9 mouse cellular contexts compared by ENCODE assay signal in the genomic region with DNA sequence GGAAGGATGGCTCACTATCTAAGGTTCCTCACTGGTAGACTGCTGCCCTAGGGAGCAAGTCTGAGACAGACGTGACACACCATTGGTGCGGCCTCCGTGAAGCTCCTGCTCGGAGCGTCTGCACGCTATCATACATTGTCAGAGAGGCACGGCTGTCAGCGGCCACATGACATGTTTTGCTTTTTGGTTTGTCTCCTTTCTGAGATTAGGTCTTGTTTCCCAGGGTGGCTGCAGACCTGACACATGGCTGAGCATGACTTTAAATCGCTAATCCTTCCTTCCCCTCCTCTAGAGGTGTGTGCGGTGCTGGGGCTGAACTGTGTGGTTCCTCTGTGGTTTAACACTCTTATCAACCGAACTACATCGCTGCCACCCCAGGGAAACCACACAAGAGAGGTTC. TPM values are rescaled to one million over a fixed set of nuclear protein-coding genes. Genes with fewer than 3 reads are reported as not detected.
DNase-seq lines count a peak whose midpoint lies in the region; ATAC-seq and TF ChIP-seq lines count a peak whose summit lies in the region.
"Had no signal": no experiment of that assay in that cellular context is flagged by ENCODE, and none has a peak within 500 bp of the region (broad histone marks: within the 10 kb centered on the region; RNA-seq: fewer than 3 reads in every experiment).

No protein-coding gene starts in this region.

- peaks cover 29% of the 10 kb centered on the region for H3K4me1 ChIP-seq in embryonic facial prominence, embryonic 15.5 days
- peaks cover 14 to 25% of the 10 kb centered on the region in 2 experiments for H3K4me1 ChIP-seq in liver, embryonic 14.5 days (replicated peaks; ENCODE audit: control insufficient read depth in 2 of 2, insufficient read depth in 2 of 2, low read length in 1 of 2)

- peak overlapping the region; percentile 89 for H3K4me3 ChIP-seq in gastrocnemius, adult 2 months
- H3K4me3 ChIP-seq in embryonic facial prominence, embryonic 15.5 days (replicated peaks): peak overlapping the region; percentile 89; the same call in 1 of the 2 replicates
- H3K4me3 ChIP-seq in liver, embryonic 14.5 days (ENCODE audit: insufficient read depth in 1 of 2, low read depth in 2 of 2, low read length in 2 of 2): peak overlapping the region; percentile 81 to 89

- 75% methylated on average over 12 of the region's 12 CpGs for WGBS in embryonic facial prominence, embryonic 15.5 days
- WGBS in liver, embryonic 14.5 days (ENCODE audit: insufficient replicate concordance): 5% methylated on average over 12 of the region's 12 CpGs

- peak overlapping the region; percentile 97; the same call in 1 of the 2 replicates for H3K27ac ChIP-seq in gastrocnemius, adult 2 months
- no peak overlapping the region for H3K27ac ChIP-seq in embryonic facial prominence, embryonic 15.5 days (replicated peaks)
- peak overlapping the region; percentile 3 for H3K27ac ChIP-seq in liver, embryonic 14.5 days

- intact Hi-C loops in gastrocnemius, adult 2 months (cut with DNase I): loop anchor here (5.0 kb wide), 1 partner anchor 141 kb away; no protein-coding TSS in a partner anchor
- intact Hi-C loops in left cerebral cortex, postnatal 4 days (cut with DNase I): no loop called here

- no peak for TF ChIP-seq CTCF in gastrocnemius, adult 2 months (IDR thresholded peaks at IDR 0.05)
- TF ChIP-seq CTCF in liver, embryonic 14.5 days (IDR thresholded peaks at IDR 0.05; ENCODE audit: low read depth): no peak

- no peak for TF ChIP-seq EP300 in liver, embryonic 14.5 days (IDR thresholded peaks at IDR 0.05; ENCODE audit: low read depth)

- H3K9me3 ChIP-seq in embryonic facial prominence, embryonic 15.5 days (replicated peaks): no peaks in the 10 kb centered on the region
- H3K9me3 ChIP-seq in liver, embryonic 14.5 days (ENCODE audit: control insufficient read depth, low read length): no peaks in the 10 kb centered on the region

- peak overlapping the region; percentile 68 for H3K4me2 ChIP-seq in embryonic facial prominence, embryonic 15.5 days (replicated peaks)
- peak overlapping the region; percentile 65 for H3K4me2 ChIP-seq in liver, embryonic 14.5 days (ENCODE audit: low read depth)

- H3K36me3 ChIP-seq in embryonic facial prominence, embryonic 15.5 days: peaks cover 15% of the 10 kb centered on the region
- H3K36me3 ChIP-seq in liver, embryonic 14.5 days (replicated peaks; ENCODE audit: control insufficient read depth, insufficient read depth, low read depth): no peaks in the 10 kb centered on the region

- no peak overlapping the region for H3K9ac ChIP-seq in embryonic facial prominence, embryonic 15.5 days
- peak overlapping the region; percentile 83 for H3K9ac ChIP-seq in liver, embryonic 14.5 days (replicated peaks)

- ATAC-seq in embryonic facial prominence, embryonic 15.5 days (ENCODE audit: insufficient number of reproducible peaks, low FRiP score, low TSS enrichment, low read depth): no peak
- peak; percentile 65 for ATAC-seq in liver, embryonic 14.5 days (ENCODE audit: insufficient read depth)

- no peak for DNase-seq in gastrocnemius, adult 2 months
- DNase-seq in gastrocnemius, postnatal 10 days: no peak
- DNase-seq in A20 (ENCODE audit: low read depth, low spot score): peak; percentile 56
- peak in 1 of 3 experiments; percentile 38 for DNase-seq in liver, embryonic 14.5 days (ENCODE audit: low read depth in 3 of 3, low spot score in 3 of 3)
- DNase-seq in embryo, embryonic 10.5 days (ENCODE audit: low spot score): no peak
- no peak for DNase-seq in left cerebral cortex, postnatal 4 days
- no peak for DNase-seq in frontal cortex, postnatal 14 days (ENCODE audit: low spot score in 2 of 2)

- H3K27me3 ChIP-seq in embryonic facial prominence, embryonic 15.5 days: no peaks in the 10 kb centered on the region
- no peaks in the 10 kb centered on the region for H3K27me3 ChIP-seq in liver, embryonic 14.5 days (ENCODE audit: control insufficient read depth, insufficient read depth, low read length)
- H3K27me3 ChIP-seq: Patski had no signal

RNA-seq across cellular contexts. Expression of a gene that starts 1.4 kb away (rescaled TPM):
- 1 to 10 TPM; 7.0 to 7.7 TPM for total RNA-seq in gastrocnemius, adult 2 months (2021)
- total RNA-seq in gastrocnemius, postnatal 10 days (2021): 1 to 10 TPM; 5.0 to 6.4 TPM
- polyA plus RNA-seq in embryonic facial prominence, embryonic 15.5 days (2015; fragmentation: Nextera tagmentation; extraction: Ambion mirVana): 7.8 and 8.0 TPM in 2 replicates
- 1.4 and 1.9 TPM in 2 replicates for polyA plus RNA-seq in liver, embryonic 14.5 days (2012; rRNA removed)
- 0.62 and 0.67 TPM in 2 replicates for polyA plus RNA-seq in liver, embryonic 14.5 days (2014; fragmentation: Nextera tagmentation; extraction: Ambion mirVana)
- 1 to 10 TPM; 7.5 to 9.2 TPM for total RNA-seq in left cerebral cortex, postnatal 4 days (2021)

RNA-seq across cellular contexts. Expression of a gene that starts 10.7 kb away (rescaled TPM):
- total RNA-seq in gastrocnemius, adult 2 months (2021): under 1 TPM; 0.20 to 0.22 TPM
- under 1 TPM; 0.21 to 0.25 TPM for total RNA-seq in gastrocnemius, postnatal 10 days (2021)
- polyA plus RNA-seq in embryonic facial prominence, embryonic 15.5 days (2015; fragmentation: Nextera tagmentation; extraction: Ambion mirVana): 7.3 and 9.6 TPM in 2 replicates
- 0.18 and 0.24 TPM in 2 replicates for polyA plus RNA-seq in liver, embryonic 14.5 days (2012; rRNA removed)
- polyA plus RNA-seq in liver, embryonic 14.5 days (2014; fragmentation: Nextera tagmentation; extraction: Ambion mirVana): 0.23 and 0.43 TPM in 2 replicates
- 10 to 100 TPM; 13.2 to 16.5 TPM for total RNA-seq in left cerebral cortex, postnatal 4 days (2021)

RNA-seq across cellular contexts. Expression of a gene that starts 37.5 kb away (rescaled TPM):
- total RNA-seq in gastrocnemius, adult 2 months (2021): 10 to 100 TPM; 21.8 to 24.8 TPM
- total RNA-seq in gastrocnemius, postnatal 10 days (2021): 10 to 100 TPM; 33.0 to 34.6 TPM
- 68.4 and 72.8 TPM in 2 replicates for polyA plus RNA-seq in embryonic facial prominence, embryonic 15.5 days (2015; fragmentation: Nextera tagmentation; extraction: Ambion mirVana)
- 31.0 and 42.9 TPM in 2 replicates for polyA plus RNA-seq in liver, embryonic 14.5 days (2012; rRNA removed)
- polyA plus RNA-seq in liver, embryonic 14.5 days (2014; fragmentation: Nextera tagmentation; extraction: Ambion mirVana): 65.1 and 68.2 TPM in 2 replicates
- 10 to 100 TPM; 64.9 to 65.8 TPM for total RNA-seq in left cerebral cortex, postnatal 4 days (2021)

RNA-seq across cellular contexts. Expression of a gene that starts 37.6 kb away (rescaled TPM):
- total RNA-seq in gastrocnemius, adult 2 months (2021): 1 to 10 TPM; 2.4 TPM
- total RNA-seq in gastrocnemius, postnatal 10 days (2021): 1 to 10 TPM; 2.6 to 3.3 TPM
- 4.2 and 5.2 TPM in 2 replicates for polyA plus RNA-seq in embryonic facial prominence, embryonic 15.5 days (2015; fragmentation: Nextera tagmentation; extraction: Ambion mirVana)
- 2.0 and 2.3 TPM in 2 replicates for polyA plus RNA-seq in liver, embryonic 14.5 days (2012; rRNA removed)
- polyA plus RNA-seq in liver, embryonic 14.5 days (2014; fragmentation: Nextera tagmentation; extraction: Ambion mirVana): 1.1 and 1.5 TPM in 2 replicates
- total RNA-seq in left cerebral cortex, postnatal 4 days (2021): 10 to 100 TPM; 29.8 to 30.7 TPM

Comparison
In these comparisons a context has a peak if more than half of its experiments do, and no peak if none do; other contexts are left out.
1. RNA of a gene that starts 10.7 kb away (total RNA-seq): 13.2 to 16.5 TPM in left cerebral cortex, postnatal 4 days; 0.21 to 0.25 TPM in gastrocnemius, postnatal 10 days and 0.20 to 0.22 TPM in gastrocnemius, adult 2 months; every median in the first group is over 10 times any median in the second.
2. Peak in every context shown above with its lines, with median percentiles within 50 percentile points of each other: H3K4me3 ChIP-seq.